In the genomic region with DNA sequence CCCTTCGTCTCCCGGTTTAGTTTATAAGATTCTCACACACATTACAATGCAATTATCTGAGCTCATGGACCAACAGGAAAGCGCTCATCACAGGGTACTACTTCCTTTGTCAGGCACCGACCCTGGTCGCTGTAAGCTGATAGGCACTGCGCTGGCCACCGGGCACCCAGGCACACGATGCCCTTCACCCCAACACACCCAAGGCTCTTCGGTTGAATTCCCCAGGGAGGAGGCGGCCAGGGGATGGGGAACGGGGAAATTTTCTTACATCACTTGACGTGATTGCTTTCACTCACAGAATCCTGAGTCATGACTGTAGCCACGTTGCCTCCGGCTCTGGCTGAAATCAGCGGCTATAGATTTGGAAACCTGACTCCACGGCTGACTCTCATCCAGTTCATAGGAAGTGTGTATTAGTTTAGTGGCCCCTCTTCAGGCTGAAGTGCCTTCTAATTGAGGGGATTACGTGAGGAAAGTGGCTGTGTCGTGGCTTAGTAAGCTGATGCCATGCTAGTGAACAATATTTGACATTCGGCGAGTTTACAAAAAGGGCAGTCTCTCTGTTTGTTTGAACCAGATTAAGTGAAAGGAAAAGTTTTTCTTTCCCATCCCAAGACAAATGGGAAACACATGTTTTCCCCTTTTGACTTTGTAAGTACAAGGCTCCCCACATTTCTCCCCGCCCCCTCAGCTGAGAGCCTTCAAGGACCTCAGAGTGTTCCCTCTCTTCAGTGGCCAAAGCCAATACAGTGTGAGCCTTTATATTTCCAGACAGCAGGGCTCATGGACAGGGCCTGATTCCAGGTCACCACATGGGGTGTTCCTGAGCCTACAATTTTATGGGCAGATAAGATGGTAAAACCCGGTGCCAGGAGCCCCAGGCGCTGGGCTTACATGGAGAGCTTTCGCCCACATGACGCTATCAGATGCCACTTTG, we compare ENCODE assay signal across 9 mouse cellular contexts. TPM values are rescaled to one million over a fixed set of nuclear protein-coding genes. Genes with fewer than 3 reads are reported as not detected.
DNase-seq lines count a peak whose midpoint lies in the region; ATAC-seq and TF ChIP-seq lines count a peak whose summit lies in the region.
"Had no signal": no experiment of that assay in that cellular context is flagged by ENCODE, and none has a peak within 500 bp of the region (broad histone marks: within the 10 kb centered on the region; RNA-seq: fewer than 3 reads in every experiment).

No protein-coding gene starts in this region.

- no peak for TF ChIP-seq POLR2A in kidney, adult 2 months (IDR thresholded peaks at IDR 0.05; ENCODE audit: low read depth, low read length)

- WGBS in kidney, postnatal 0 days: 27% methylated on average over 25 of the region's 25 CpGs
- 48% methylated on average over 25 of the region's 25 CpGs for WGBS in kidney, adult 2 months

- no peak for TF ChIP-seq CTCF in kidney, postnatal 0 days (IDR thresholded peaks at IDR 0.05; ENCODE audit: low read depth)
- TF ChIP-seq CTCF in kidney, adult 2 months (conservative IDR thresholded peaks at IDR 0.05; ENCODE audit: insufficient read depth, insufficient read length, low read depth, low read length): no peak

- ATAC-seq in kidney, postnatal 0 days (replicated peaks; ENCODE audit: low FRiP score, low read depth): no peak
- ATAC-seq in erythroblast, adult 5-6 weeks (replicated peaks; ENCODE audit: low FRiP score, poor library complexity, severe bottlenecking): no peak

- H3K4me3 ChIP-seq in kidney, postnatal 0 days (replicated peaks; ENCODE audit: low read depth, low read length): no peak overlapping the region
- no peak overlapping the region for H3K4me3 ChIP-seq in kidney, adult 2 months (ENCODE audit: insufficient read depth, low read depth, low read length)
- no peak overlapping the region for H3K4me3 ChIP-seq in brown adipose tissue, adult 24 weeks (ENCODE audit: insufficient read depth, low read depth, low read length)
- H3K4me3 ChIP-seq: megakaryocyte, embryonic 14.5 days had no signal

- H3K9ac ChIP-seq in kidney, postnatal 0 days (ENCODE audit: low read depth, low read length): no peak overlapping the region

- H3K27me3 ChIP-seq in kidney, postnatal 0 days (ENCODE audit: insufficient read depth, low read length): no peaks in the 10 kb centered on the region
- H3K27me3 ChIP-seq in kidney, adult 2 months (replicated peaks; ENCODE audit: control insufficient read depth, insufficient read depth, low read length): no peaks in the 10 kb centered on the region

- H3K4me1 ChIP-seq in kidney, postnatal 0 days (replicated peaks; ENCODE audit: insufficient read depth, low read length): 0 out of 2 replicates have a peak, but pooled peaks cover 5% of the 10 kb centered on the region
- no peaks in the 10 kb centered on the region for H3K4me1 ChIP-seq in kidney, adult 2 months (ENCODE audit: control insufficient read depth, insufficient read depth, low read length)
- H3K4me1 ChIP-seq in brown adipose tissue, adult 24 weeks (ENCODE audit: control insufficient read depth, insufficient read depth, insufficient read length, low read length): peaks cover 3% of the 10 kb centered on the region; the same call in 1 of the 2 replicates

- DNase-seq in kidney, postnatal 0 days (ENCODE audit: low spot score): peak; percentile 49
- no peak for DNase-seq in kidney, adult 2 months
- peak; percentile 30 to 60 for DNase-seq in heart, adult 9 months (ENCODE audit: low spot score in 2 of 2)
- peak; percentile 81 for DNase-seq in lung, postnatal 36 days
- DNase-seq in urinary bladder, adult 2 months (ENCODE audit: low spot score): no peak
- no peak for DNase-seq in layer of hippocampus, postnatal 25 days (ENCODE audit: extremely low spot score in 1 of 2, low spot score in 1 of 2)

- H3K36me3 ChIP-seq in kidney, postnatal 0 days (ENCODE audit: insufficient read depth, low read length): no peaks in the 10 kb centered on the region
- no peaks in the 10 kb centered on the region for H3K36me3 ChIP-seq in kidney, adult 2 months (ENCODE audit: control insufficient read depth, insufficient read depth, low read length)

- H3K27ac ChIP-seq in kidney, postnatal 0 days: peak overlapping the region; percentile 8; the same call in 1 of the 2 replicates
- no peak overlapping the region for H3K27ac ChIP-seq in kidney, adult 2 months (ENCODE audit: insufficient read depth, low read depth, low read length)
- H3K27ac ChIP-seq in brown adipose tissue, adult 24 weeks (replicated peaks; ENCODE audit: low read depth, low read length): peak overlapping the region; percentile 52

- peak overlapping the region; percentile 37 for H3K4me2 ChIP-seq in kidney, postnatal 0 days (ENCODE audit: low read length)

- no peaks in the 10 kb centered on the region for H3K9me3 ChIP-seq in kidney, postnatal 0 days (replicated peaks; ENCODE audit: low read length)
- H3K9me3 ChIP-seq: megakaryocyte, embryonic 14.5 days had no signal

RNA-seq across cellular contexts. Expression of a gene that starts 51.4 kb away (rescaled TPM):
- polyA plus RNA-seq in kidney, postnatal 0 days (2015; fragmentation: Nextera tagmentation; extraction: Ambion mirVana): 0.11 and 0.24 TPM in 2 replicates
- polyA plus RNA-seq in kidney, adult 2 months (2012; rRNA removed): 0.56 and 0.67 TPM in 2 replicates
- 0.36 TPM in 1 of 2 replicates, not detected in the other for polyA plus RNA-seq in brown adipose tissue, adult 24 weeks (2012; ENCODE audit: insufficient read depth, insufficient read length, missing spikeins)
- total RNA-seq in erythroblast, adult 5-6 weeks (2015; ENCODE audit: low replicate concordance): not detected in 2 replicates
- not detected in 2 replicates for total RNA-seq in erythroblast, adult 5-6 weeks (2017; ENCODE audit: low replicate concordance)
- polyA plus RNA-seq in urinary bladder, adult 2 months (2012; rRNA removed): 2.5 and 2.8 TPM in 2 replicates
- total RNA-seq in layer of hippocampus, postnatal 25 days (2021): 1 to 10 TPM; 1.3 to 2.1 TPM

Comparison
In these comparisons a context has a peak if more than half of its experiments do, and no peak if none do; other contexts are left out.
1. DNase-seq: peak in kidney, postnatal 0 days (single experiment), heart, adult 9 months (2 of 2) and lung, postnatal 36 days (single experiment); none in kidney, adult 2 months (single experiment), urinary bladder, adult 2 months (single experiment) and layer of hippocampus, postnatal 25 days (0 of 2).